Mouse (Mus musculus) kidney, adult 2 months (tissue): Measurements from ENCODE around the gene Prss30. TPM values are rescaled to one million over a fixed set of nuclear protein-coding genes. Genes with fewer than 3 reads are reported as not detected.

Experiments
- DNase-seq: peaks from one replicate; pipeline ENCODE4 v3.0.0; 2021
- H3K27ac ChIP-seq: fragments of 200-500 bp; 2 replicates; pipeline ENCODE4 v1.5.1; 2012; ENCODE audit warnings: low read depth, low read length, control low read depth, inconsistent platforms; ENCODE audit not compliant: insufficient read depth
- H3K27me3 ChIP-seq: fragments of 200-500 bp; replicated peaks from 2 replicates; pipeline ENCODE4 v1.6.1; 2012; ENCODE audit warnings: mild to moderate bottlenecking, moderate library complexity, low read length, inconsistent platforms; ENCODE audit not compliant: control insufficient read depth, insufficient read depth
- H3K36me3 ChIP-seq: fragments of 200-500 bp; 2 replicates; pipeline ENCODE4 v1.6.1; 2012; ENCODE audit warnings: mild to moderate bottlenecking, moderate library complexity, low read length, inconsistent platforms; ENCODE audit not compliant: control insufficient read depth, insufficient read depth
- H3K4me1 ChIP-seq: fragments of 200-500 bp; 2 replicates; pipeline ENCODE4 v1.6.1; 2011; ENCODE audit warnings: low read length; ENCODE audit not compliant: control insufficient read depth, insufficient read depth
- H3K4me3 ChIP-seq: fragments of 200-500 bp; 2 replicates; pipeline ENCODE4 v1.5.1; 2011; ENCODE audit warnings: mild to moderate bottlenecking, low read depth, low read length, control low read depth; ENCODE audit not compliant: insufficient read depth
- CTCF ChIP-seq: fragments of 200-500 bp; conservative IDR thresholded peaks from 2 replicates; pipeline ENCODE4 v1.5.1; 2011; ENCODE audit warnings: low read depth, mild to moderate bottlenecking, control low read depth, low read length, moderate library complexity, mixed read lengths; ENCODE audit not compliant: insufficient read depth, insufficient read length
- POLR2A ChIP-seq: fragments of 200-500 bp; IDR thresholded peaks from one replicate; pipeline ENCODE4 v1.6.1; 2011; ENCODE audit warnings: low read depth, low read length, control low read depth
- WGBS: fragments of 180-500 bp; shearing (Covaris S2); methylation state at CpG from one replicate; pipeline ENCODE4 v1.1.7; 2018; 5-methylcytosine and 5-hydroxymethylcytosine counted together
- polyA plus RNA-seq: library from polyadenylated mRNA; depleted of rRNA; stranded (reverse); fragments of >200 nt; gene quantifications from 2 replicates; pipeline ENCODE4 v1.2.3, GENCODE M21; 2012; rRNA removed

Prss30 gene
- 0.71 and 0.95 TPM in 2 replicates for polyA plus RNA-seq

DNA sequence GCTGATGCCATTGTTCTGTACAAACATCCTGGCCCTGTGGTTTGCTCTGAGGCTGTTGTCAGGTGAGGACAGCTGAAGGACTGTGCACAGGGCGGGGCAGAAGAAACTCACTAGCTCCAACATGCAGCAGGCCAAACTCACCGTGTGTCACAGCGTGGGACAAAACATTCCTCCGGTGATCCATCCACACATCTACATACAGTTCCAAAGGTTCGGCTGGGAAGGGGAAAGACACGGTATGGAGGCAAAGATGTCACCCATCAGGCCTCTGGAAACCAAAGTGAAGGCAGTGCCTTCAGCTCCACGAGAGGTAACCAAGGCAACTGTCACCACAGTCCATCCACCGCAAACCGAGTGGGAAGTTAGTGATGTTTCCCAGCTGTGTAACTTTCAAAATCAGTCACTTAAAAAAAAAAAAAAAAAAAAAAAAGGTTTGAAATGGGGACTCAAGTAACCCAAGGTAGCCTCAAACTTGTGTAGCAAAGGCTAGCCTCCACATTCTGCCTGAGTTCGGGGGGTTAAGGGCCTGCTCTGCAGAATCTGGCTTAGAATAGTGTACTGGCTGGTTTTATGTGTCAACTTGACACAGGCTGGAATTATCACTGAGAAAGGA is at the start of gene Prss30:
Gene Prss30, minus strand, starts transcription at position 270 of the 613 bp plus-strand sequence.
- H3K27ac ChIP-seq = no peak within 1 kb of the TSS
- no peaks in the 10 kb centered on the region for H3K27me3 ChIP-seq
- WGBS = 69% methylated on average over 10 of the region's 10 CpGs
- H3K4me3 ChIP-seq = no peak within 1 kb of the TSS
- H3K36me3 ChIP-seq = no peaks in the 10 kb centered on the region
- no peak for TF ChIP-seq POLR2A
- TF ChIP-seq CTCF = no peak
- H3K4me1 ChIP-seq = 0 out of 2 replicates have a peak, but pooled peaks cover 3% of the 10 kb centered on the region
- peak; percentile 23 for DNase-seq

DNA sequence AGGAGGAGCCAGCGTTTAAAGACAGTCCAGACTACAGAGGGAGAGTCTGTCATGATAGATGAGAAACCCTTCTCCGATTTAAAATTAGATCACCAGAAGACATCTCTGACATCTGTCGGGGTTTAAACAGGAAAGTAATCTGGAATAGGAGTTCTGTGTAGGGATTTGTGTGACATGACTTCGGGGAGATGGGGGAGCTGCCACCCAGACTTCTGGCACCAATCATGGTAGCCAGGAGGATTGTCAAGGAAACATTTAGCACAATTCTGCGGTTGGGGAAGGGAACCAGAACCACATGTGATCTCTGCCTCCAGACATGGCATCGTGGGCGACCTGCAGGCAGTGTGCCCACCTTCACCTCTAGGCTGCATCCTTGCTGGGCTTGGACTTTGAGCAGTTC is 49.1 kb upstream of the Prss30 start:
- Histone ChIP-seq H3K36me3 (no peaks in the 10 kb centered on the region), H3K4me1 (no peaks in the 10 kb centered on the region), H3K27ac (no peak overlapping the region), H3K27me3 (no peaks in the 10 kb centered on the region), H3K4me3 (no peak overlapping the region)
- 78% methylated on average over 7 of the region's 7 CpGs for WGBS
- DNase-seq = no peak
- TF ChIP-seq CTCF = no peak
- TF ChIP-seq POLR2A = no peak

DNA sequence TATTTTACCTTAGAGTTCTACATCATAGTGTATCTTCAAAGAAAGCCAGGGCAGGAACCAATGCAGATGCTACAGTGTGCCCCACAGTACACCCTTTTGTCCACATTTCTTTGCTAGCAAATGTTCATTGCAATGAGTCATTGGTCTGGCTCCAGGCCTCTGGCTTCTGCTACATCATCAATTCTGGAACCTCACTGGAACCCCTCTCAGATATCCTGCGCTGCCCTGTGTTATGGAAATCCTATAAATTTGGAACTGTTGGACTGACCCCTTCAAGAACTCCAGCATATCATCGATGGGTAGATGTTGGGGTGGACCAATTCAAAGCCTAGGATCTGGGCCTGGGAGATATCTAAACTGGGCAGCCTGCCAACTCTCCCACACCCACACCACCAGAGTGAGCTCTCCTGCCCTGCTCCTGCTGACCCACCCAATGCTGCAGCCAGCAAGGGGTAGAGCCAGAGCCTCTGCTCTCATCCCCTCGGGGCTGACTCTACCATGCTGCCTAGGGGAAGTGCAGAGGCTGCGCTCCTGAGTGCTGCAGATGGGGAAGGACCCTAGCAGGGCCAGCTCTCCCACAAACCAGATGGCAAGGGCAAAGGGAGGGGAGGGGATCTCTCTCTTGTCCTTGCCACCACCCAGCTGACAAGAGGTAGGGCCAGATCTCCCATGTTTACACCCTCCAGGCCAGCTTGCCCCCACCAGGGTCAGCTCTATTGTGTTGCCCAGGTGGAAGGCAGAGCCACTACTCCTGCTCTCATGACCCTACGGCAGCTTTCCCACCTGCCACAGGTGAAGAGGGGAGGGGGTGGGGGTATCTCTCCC is 41.2 kb upstream of the Prss30 start:
- no peak for TF ChIP-seq CTCF
- no peak for TF ChIP-seq POLR2A
- DNase-seq = no peak
- 73% methylated on average over 5 of the region's 5 CpGs for WGBS

DNA sequence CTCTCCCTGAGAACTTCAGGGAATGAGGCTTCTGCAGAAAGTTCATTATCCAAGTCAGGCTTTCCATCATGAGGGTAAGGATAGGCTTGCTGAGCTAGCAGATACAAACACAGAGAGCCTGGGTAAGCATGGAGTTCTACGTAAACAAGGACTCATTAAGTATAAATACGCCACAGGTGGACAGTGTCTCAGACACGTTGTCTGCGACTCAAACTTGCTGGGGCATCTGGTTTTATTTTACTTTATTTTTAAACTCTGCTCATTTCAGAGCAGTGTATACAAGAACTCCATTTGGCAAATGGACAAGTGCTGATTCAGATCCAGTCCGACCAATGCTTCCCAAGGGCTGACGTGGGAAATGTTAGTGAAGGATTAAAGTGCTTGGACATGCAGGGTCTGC is 40.3 kb upstream of the Prss30 start:
- DNase-seq = no peak
- Histone ChIP-seq H3K4me3 (no peak overlapping the region), H3K4me1 (no peaks in the 10 kb centered on the region), H3K36me3 (no peaks in the 10 kb centered on the region), H3K27ac (no peak overlapping the region), H3K27me3 (no peaks in the 10 kb centered on the region)
- 67% methylated on average over 6 of the region's 6 CpGs for WGBS
- TF ChIP-seq POLR2A (no peak), CTCF (no peak)

More for the DNA sequence above, 41.2 kb upstream of the Prss30 start:
- Histone ChIP-seq H3K36me3 (no peaks in the 10 kb centered on the region), H3K27ac (no peak overlapping the region), H3K27me3 (no peaks in the 10 kb centered on the region), H3K4me1 (no peaks in the 10 kb centered on the region), H3K4me3 (no peak overlapping the region)

DNA sequence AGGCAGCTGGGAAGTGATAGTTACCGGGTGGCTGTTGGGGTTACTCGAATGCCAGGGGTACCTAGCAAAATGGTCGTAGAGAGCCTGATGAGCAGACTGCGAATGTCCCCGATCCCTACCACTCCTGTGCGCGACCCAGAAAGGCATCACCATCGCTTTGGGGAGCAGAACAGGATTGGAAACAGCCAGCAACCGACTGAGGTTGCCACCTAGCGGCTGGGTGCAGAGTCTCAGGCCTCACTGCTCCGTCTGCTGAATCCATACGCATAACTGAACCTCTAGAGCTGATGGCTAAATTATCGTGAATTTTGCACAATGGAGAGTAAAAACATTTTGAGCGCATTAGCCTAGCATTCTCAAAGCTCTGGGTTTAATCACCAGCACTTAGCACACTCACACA is 35.4 kb upstream of the Prss30 start:
- peak; percentile 29 for DNase-seq

DNA sequence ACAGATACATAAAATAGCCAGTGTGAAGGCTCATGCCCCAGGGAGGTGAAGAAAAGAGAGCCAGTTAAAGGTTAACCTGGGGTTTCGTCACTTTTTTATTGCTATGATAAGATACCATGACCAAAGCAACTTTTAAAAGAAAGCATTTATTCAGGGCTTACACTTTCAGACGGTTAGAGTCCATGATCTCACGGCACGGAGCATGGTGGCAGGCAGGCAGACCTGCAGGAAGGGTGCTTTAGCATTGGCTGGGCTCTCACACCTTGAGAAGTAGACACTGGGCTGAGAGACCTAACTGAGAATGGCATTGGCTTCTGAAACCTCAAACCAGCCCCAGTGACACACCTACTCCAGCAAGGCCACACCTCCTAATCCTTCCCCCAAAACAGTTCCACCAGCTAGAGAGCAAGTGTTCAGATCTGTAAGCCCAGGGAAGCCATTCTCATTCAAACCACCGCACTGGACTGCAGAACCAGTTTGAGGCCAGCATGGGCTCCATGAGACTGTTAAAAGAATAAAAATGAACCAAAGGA is 34.1 kb upstream of the Prss30 start:
- TF ChIP-seq POLR2A = no peak
- TF ChIP-seq CTCF = no peak
- Histone ChIP-seq H3K4me3 (no peak overlapping the region), H3K36me3 (no peaks in the 10 kb centered on the region), H3K27ac (no peak overlapping the region), H3K4me1 (no peaks in the 10 kb centered on the region), H3K27me3 (no peaks in the 10 kb centered on the region)
- DNase-seq = no peak
- WGBS = 82% methylated on average over 5 of the region's 5 CpGs

More for the DNA sequence above, 35.4 kb upstream of the Prss30 start:
- H3K27ac ChIP-seq = no peak overlapping the region
- 39% methylated on average over 14 of the region's 14 CpGs for WGBS
- H3K36me3 ChIP-seq = no peaks in the 10 kb centered on the region
- no peaks in the 10 kb centered on the region for H3K27me3 ChIP-seq
- TF ChIP-seq CTCF (peak; percentile 66), POLR2A (no peak)
- H3K4me3 ChIP-seq = no peak overlapping the region
- no peaks in the 10 kb centered on the region for H3K4me1 ChIP-seq

DNA sequence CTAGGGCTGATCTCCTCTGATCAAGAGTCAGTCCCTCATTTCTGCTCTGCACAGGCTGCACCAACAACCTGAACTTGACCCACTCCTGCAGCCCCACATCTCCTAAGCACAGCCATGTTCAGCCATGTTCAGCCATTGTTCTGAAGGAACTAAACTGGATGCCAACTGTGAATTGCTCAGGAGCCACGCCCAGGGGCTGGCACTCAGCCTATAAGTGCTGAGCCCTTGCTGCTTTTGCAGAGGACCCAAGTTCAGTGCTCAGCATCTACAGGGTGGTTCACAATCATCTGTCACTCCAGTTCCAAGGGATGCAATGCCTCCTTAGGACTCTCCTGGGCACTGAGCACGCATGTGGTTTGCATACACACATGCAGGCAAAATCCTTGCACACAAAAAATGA is 32.6 kb upstream of the Prss30 start:
- H3K36me3 ChIP-seq = no peaks in the 10 kb centered on the region
- no peak for TF ChIP-seq POLR2A
- no peak for TF ChIP-seq CTCF
- no peaks in the 10 kb centered on the region for H3K4me1 ChIP-seq
- no peaks in the 10 kb centered on the region for H3K27me3 ChIP-seq
- no peak overlapping the region for H3K4me3 ChIP-seq
- 83% methylated on average over 2 of the region's 2 CpGs for WGBS
- H3K27ac ChIP-seq = no peak overlapping the region
- DNase-seq = no peak
